Mouse (Mus musculus) MEL (cell line): ENCODE measurements around the gene Oca2. TPM values are rescaled to one million over a fixed set of nuclear protein-coding genes. Genes with fewer than 3 reads are reported as not detected.

Experiments used
- DNase-seq: peaks from one replicate; pipeline ENCODE4 v3.0.0; 2011; ENCODE audit warnings: low read depth, low spot score
- H3K27ac ChIP-seq: 2 replicates; pipeline ENCODE4 v1.5.1; 2012; ENCODE audit warnings: low read depth, mild to moderate bottlenecking, control low read depth, low read length, moderate library complexity; ENCODE audit not compliant: control insufficient read depth
- H3K27me3 ChIP-seq, 2 experiments: fragments of 150-350 bp in 1 of 2; sonication (generic) in 1 of 2; 2 replicates each; pipeline ENCODE4 v1.6.1; 2012; ENCODE audit warnings: low read length in 2 of 2, mild to moderate bottlenecking in 2 of 2, improper control_type of control experiment in 1 of 2, moderate library complexity in 1 of 2; ENCODE audit not compliant: insufficient read depth in 2 of 2, control insufficient read depth in 1 of 2
- H3K36me3 ChIP-seq, 2 experiments: 2 replicates each; pipeline ENCODE4 v1.6.1; 2012 to 2014; ENCODE audit warnings: low read length in 2 of 2, improper control_type of control experiment in 1 of 2, inconsistent platforms in 1 of 2, mild to moderate bottlenecking in 1 of 2; ENCODE audit not compliant: insufficient read depth in 2 of 2, control insufficient read depth in 1 of 2
- H3K4me1 ChIP-seq, 2 experiments: fragments of 150-350 bp in 1 of 2; sonication (generic) in 1 of 2; 2 replicates each; pipeline ENCODE4 v1.6.1; 2012; ENCODE audit warnings: low read length in 2 of 2, improper control_type of control experiment in 1 of 2, mild to moderate bottlenecking in 1 of 2; ENCODE audit not compliant: insufficient read depth in 2 of 2, control insufficient read depth in 1 of 2
- H3K4me3 ChIP-seq, 2 experiments: fragments of 150-350 bp in 1 of 2; sonication (generic) in 1 of 2; 2 replicates each; pipeline ENCODE4 v1.5.1; 2012; ENCODE audit warnings: low read depth in 2 of 2, low read length in 2 of 2, mild to moderate bottlenecking in 2 of 2, moderate library complexity in 2 of 2, control low read depth in 1 of 2, improper control_type of control experiment in 1 of 2; ENCODE audit not compliant: control insufficient read depth in 1 of 2, insufficient read depth in 1 of 2
- H3K79me2 ChIP-seq: 2 replicates; pipeline ENCODE4 v1.6.1; 2012; ENCODE audit warnings: mild to moderate bottlenecking, low read length, moderate library complexity; ENCODE audit not compliant: control insufficient read depth, poor library complexity, insufficient read depth
- H3K9ac ChIP-seq: 2 replicates; pipeline ENCODE4 v1.6.1; 2012; ENCODE audit warnings: low read depth, mild to moderate bottlenecking, control low read depth, low read length, moderate library complexity; ENCODE audit not compliant: control insufficient read depth, poor library complexity, severe bottlenecking
- H3K9me3 ChIP-seq: fragments of 150-350 bp; sonication (generic); replicated peaks from 2 replicates; pipeline ENCODE4 v1.6.1; 2012; ENCODE audit warnings: mild to moderate bottlenecking, low read length, improper control_type of control experiment, moderate library complexity; ENCODE audit not compliant: insufficient read depth
- BHLHE40 ChIP-seq: IDR thresholded peaks from 2 replicates; pipeline ENCODE4 v1.6.1; 2012; ENCODE audit warnings: low read depth, mild to moderate bottlenecking, inconsistent platforms, low read length, improper control_type of control experiment, borderline replicate concordance
- CHD2 ChIP-seq: IDR thresholded peaks from 2 replicates; pipeline ENCODE4 v1.6.1; 2011; ENCODE audit warnings: low read length, improper control_type of control experiment
- CTCF ChIP-seq, 3 experiments: IDR thresholded peaks in 2 of 3; conservative IDR thresholded peaks in 1 of 3; 2 replicates each; pipeline ENCODE4 v1.5.1; 2011 to 2012; ENCODE audit warnings: low read length in 3 of 3, low read depth in 2 of 3, mild to moderate bottlenecking in 2 of 3, improper control_type of control experiment in 1 of 3, inconsistent platforms in 1 of 3, mixed read lengths in 1 of 3, moderate library complexity in 1 of 3; ENCODE audit not compliant: control insufficient read depth in 1 of 3, insufficient read depth in 1 of 3, poor library complexity in 1 of 3, severe bottlenecking in 1 of 3
- E2F4 ChIP-seq: IDR thresholded peaks from 2 replicates; pipeline ENCODE4 v1.6.1; 2011; ENCODE audit warnings: low read depth, low read length, improper control_type of control experiment, borderline replicate concordance
- ELF1 ChIP-seq: IDR thresholded peaks from 2 replicates; pipeline ENCODE4 v1.6.1; 2014; ENCODE audit warnings: low read depth, mild to moderate bottlenecking, inconsistent platforms, low read length, improper control_type of control experiment, moderate library complexity
- GATA1 ChIP-seq: IDR thresholded peaks from 2 replicates; pipeline ENCODE4 v1.6.1; 2011; ENCODE audit warnings: low read depth, low read length, improper control_type of control experiment
- HCFC1 ChIP-seq: IDR thresholded peaks from 2 replicates; pipeline ENCODE4 v1.6.1; 2012; ENCODE audit warnings: low read depth, mild to moderate bottlenecking, inconsistent platforms, low read length, improper control_type of control experiment, moderate library complexity
- KAT2A ChIP-seq: conservative IDR thresholded peaks from 2 replicates; pipeline ENCODE4 v1.6.1; 2012; ENCODE audit warnings: low read depth, low read length, improper control_type of control experiment, inconsistent platforms
- MYB ChIP-seq: IDR thresholded peaks from 2 replicates; pipeline ENCODE4 v1.6.1; 2011; ENCODE audit warnings: mild to moderate bottlenecking, low read depth, low read length, improper control_type of control experiment
- MYC ChIP-seq: IDR thresholded peaks from 2 replicates; pipeline ENCODE4 v1.6.1; 2011; ENCODE audit warnings: low read depth, mild to moderate bottlenecking, low read length, improper control_type of control experiment, moderate library complexity
- POLR2AphosphoS2 ChIP-seq: IDR thresholded peaks from 2 replicates; pipeline ENCODE4 v1.6.1; 2011; ENCODE audit warnings: low read length, improper control_type of control experiment
- SIN3A ChIP-seq: IDR thresholded peaks from 2 replicates; pipeline ENCODE4 v1.6.1; 2012; ENCODE audit warnings: low read length, improper control_type of control experiment, inconsistent platforms
- TBP ChIP-seq: IDR thresholded peaks from 2 replicates; pipeline ENCODE4 v1.8.0; 2011; ENCODE audit warnings: low read depth, low read length, improper control_type of control experiment
- TCF12 ChIP-seq: IDR thresholded peaks from 2 replicates; pipeline ENCODE4 v1.6.1; 2014; ENCODE audit warnings: low read depth, mild to moderate bottlenecking, inconsistent platforms, low read length, improper control_type of control experiment, moderate library complexity
- UBTF ChIP-seq: IDR thresholded peaks from 2 replicates; pipeline ENCODE4 v1.6.1; 2012; ENCODE audit warnings: low read depth, mild to moderate bottlenecking, inconsistent platforms, low read length, improper control_type of control experiment, moderate library complexity, borderline replicate concordance; ENCODE audit not compliant: insufficient read depth
- USF1 ChIP-seq: IDR thresholded peaks from 2 replicates; pipeline ENCODE4 v1.6.1; 2014; ENCODE audit warnings: low read depth, mild to moderate bottlenecking, inconsistent platforms, low read length, improper control_type of control experiment, moderate library complexity
- USF2 ChIP-seq, 2 experiments: IDR thresholded peaks; 2 replicates each; pipeline ENCODE4 v1.6.1; 2011 to 2012; ENCODE audit warnings: improper control_type of control experiment in 2 of 2, low read length in 2 of 2, borderline replicate concordance in 1 of 2, inconsistent platforms in 1 of 2, low read depth in 1 of 2, mild to moderate bottlenecking in 1 of 2; ENCODE audit not compliant: insufficient read depth in 1 of 2
- ZC3H11A ChIP-seq: IDR thresholded peaks from 2 replicates; pipeline ENCODE4 v1.6.1; 2012; ENCODE audit warnings: low read depth, mild to moderate bottlenecking, inconsistent platforms, low read length, improper control_type of control experiment
- ZMIZ1 ChIP-seq: IDR thresholded peaks from 2 replicates; pipeline ENCODE4 v1.6.1; 2012; ENCODE audit warnings: low read depth, mild to moderate bottlenecking, inconsistent platforms, low read length, improper control_type of control experiment, moderate library complexity
- ZNF384 ChIP-seq: IDR thresholded peaks from 2 replicates; pipeline ENCODE4 v1.6.1; 2012; ENCODE audit warnings: low read depth, mild to moderate bottlenecking, inconsistent platforms, low read length, improper control_type of control experiment
- polyA plus RNA-seq, 2 experiments: library from polyadenylated mRNA; stranded (reverse) in 1 of 2; unstranded in 1 of 2; fragments of >175 nt in 1 of 2; fragments of >200 nt in 1 of 2; gene quantifications; 2 replicates each; pipeline versions ENCODE4 v1.2.1 to v1.2.4; 2012; ENCODE audit warnings: low replicate concordance in 2 of 2, low read depth in 1 of 2; ENCODE audit not compliant: insufficient read length in 2 of 2, insufficient read depth in 1 of 2, missing spikeins in 1 of 2
- total RNA-seq: library from RNA; depleted of rRNA; stranded (reverse); fragments of 300-350 nt; gene quantifications from 2 replicates; pipeline ENCODE4 v1.2.3, GENCODE M21; 2012

Oca2 gene
- total and polyA plus RNA-seq, 3 experiments, result not detected

- no peak for TF ChIP-seq ELF1
- no peak for TF ChIP-seq USF2 (IDR thresholded peaks at IDR 0.05; ENCODE audit: borderline replicate concordance in 1 of 2, insufficient read depth in 1 of 2, low read depth in 1 of 2, low read length in 2 of 2)
- no peak for TF ChIP-seq BHLHE40
- no peak for TF ChIP-seq SIN3A
- TF ChIP-seq USF1, result no peak
- TF ChIP-seq UBTF, result no peak
- TF ChIP-seq TCF12, result no peak
- no peak for TF ChIP-seq HCFC1
- no peak for TF ChIP-seq ZMIZ1
- H3K27me3 ChIP-seq, result no peaks in the 10 kb centered on the region
- no peak for DNase-seq
- H3K4me3 ChIP-seq, result no peak overlapping the region
- no peak overlapping the region for H3K9ac ChIP-seq
- no peaks in the 10 kb centered on the region for H3K79me2 ChIP-seq
- no peaks in the 10 kb centered on the region for H3K9me3 ChIP-seq
- no peaks in the 10 kb centered on the region for H3K36me3 ChIP-seq
- no peak overlapping the region for H3K27ac ChIP-seq
- no peaks in the 10 kb centered on the region for H3K4me1 ChIP-seq
These were observed 258.7 kb downstream of the Oca2 start for GRCm38 (mm10) chr7:56498242-56498641.

GRCm38 (mm10) chr7:56499319-56499718 is 259.8 kb downstream of the Oca2 start:
- no peak for DNase-seq
- no peak overlapping the region for H3K27ac ChIP-seq
- H3K9ac ChIP-seq, result no peak overlapping the region
- H3K4me1 ChIP-seq, result no peaks in the 10 kb centered on the region
- no peaks in the 10 kb centered on the region for H3K79me2 ChIP-seq
- H3K36me3 ChIP-seq, result no peaks in the 10 kb centered on the region
- no peaks in the 10 kb centered on the region for H3K9me3 ChIP-seq
- H3K4me3 ChIP-seq, result no peak overlapping the region
- TF ChIP-seq ZC3H11A (no peak), USF2 (IDR thresholded peaks at IDR 0.05; ENCODE audit: borderline replicate concordance in 1 of 2, insufficient read depth in 1 of 2, low read depth in 1 of 2, low read length in 2 of 2) (no peak), ELF1 (no peak), CTCF (IDR thresholded peaks at IDR 0.05 in 2 of 3, conservative IDR thresholded peaks at IDR 0.05 in 1 of 3; ENCODE audit: control insufficient read depth in 1 of 3, insufficient read depth in 1 of 3, low read depth in 2 of 3, low read length in 3 of 3, poor library complexity in 1 of 3, severe bottlenecking in 1 of 3) (no peak), CHD2 (no peak)
- no peaks in the 10 kb centered on the region for H3K27me3 ChIP-seq

DNA sequence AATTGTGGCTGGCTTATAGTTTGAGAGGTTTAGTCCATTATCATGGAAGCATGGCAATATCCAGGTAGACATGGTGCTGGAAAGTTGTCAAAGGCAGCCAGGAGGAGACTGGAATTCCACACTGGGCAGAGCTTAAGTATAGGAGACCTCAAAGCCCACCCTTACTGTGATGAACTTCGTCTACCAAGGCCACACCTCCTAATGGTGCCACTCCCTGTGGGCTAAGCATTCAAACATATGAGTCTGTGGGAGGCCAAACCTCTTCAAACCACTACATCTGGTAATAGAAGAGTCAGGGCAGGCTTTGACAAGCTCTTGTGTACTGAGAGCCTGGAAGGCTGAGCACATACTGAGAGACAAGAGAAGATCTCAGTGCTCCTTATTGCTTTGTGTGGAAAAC is 260.2 kb downstream of the Oca2 start:
- Histone ChIP-seq H3K27me3 (no peaks in the 10 kb centered on the region), H3K27ac (no peak overlapping the region), H3K79me2 (no peaks in the 10 kb centered on the region), H3K9ac (no peak overlapping the region), H3K36me3 (no peaks in the 10 kb centered on the region), H3K9me3 (no peaks in the 10 kb centered on the region), H3K4me3 (no peak overlapping the region), H3K4me1 (no peaks in the 10 kb centered on the region)
- DNase-seq, result no peak
- TF ChIP-seq MYB (no peak), HCFC1 (no peak), BHLHE40 (no peak), POLR2AphosphoS2 (no peak), MYC (no peak), TBP (no peak), GATA1 (no peak), ZNF384 (no peak), E2F4 (no peak), KAT2A (no peak)
